Mouse (Mus musculus) embryonic fibroblast, embryonic 13.5 days (primary cell): ENCODE data around the gene Tex45.

Source experiments
- CTCF ChIP-seq: IDR thresholded peaks from 2 replicates; pipeline ENCODE4 v1.5.1; 2011; ENCODE audit warnings: mild to moderate bottlenecking, control low read depth, low read length, moderate library complexity, borderline replicate concordance; ENCODE audit not compliant: insufficient read depth
- POLR2A ChIP-seq: IDR thresholded peaks from 2 replicates; pipeline ENCODE4 v1.6.1; 2011; ENCODE audit warnings: low read depth, mild to moderate bottlenecking, control low read depth, low read length, moderate library complexity

DNA sequence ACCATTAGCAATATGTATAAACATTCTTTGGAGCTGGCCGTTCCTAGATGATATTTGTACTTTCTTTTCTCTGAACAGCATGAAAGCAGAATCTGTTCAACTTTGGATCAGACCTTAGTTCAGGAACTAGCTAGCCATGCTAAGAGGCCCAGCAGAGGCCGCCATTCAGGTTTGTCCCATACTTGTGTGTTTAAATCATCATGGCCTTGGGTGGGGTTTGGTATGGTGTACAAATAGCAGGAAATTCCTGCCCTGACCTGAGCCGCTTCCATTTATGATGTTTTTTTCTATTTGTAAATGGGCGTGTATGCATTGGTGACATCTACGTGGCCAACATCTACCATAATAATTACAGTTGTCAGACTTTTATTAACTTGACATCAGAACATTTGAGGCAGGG is 45.4 kb upstream of the Tex45 start:
- TF ChIP-seq CTCF = no peak
- TF ChIP-seq POLR2A = no peak
